In genomic region chr12:59131578-59131946, GRCm38 (mm10) we compare ENCODE assay signal across 8 mouse cellular contexts. TPM values are rescaled to one million over a fixed set of nuclear protein-coding genes. Genes with fewer than 3 reads are reported as not detected.
A peak's percentile ranks its signal among the peaks of the same experiment; 100 is the strongest.
DNase-seq lines count a peak whose midpoint lies in the region; ATAC-seq and TF ChIP-seq lines count a peak whose summit lies in the region.

No protein-coding gene starts in this region.

- no peaks in the 10 kb centered on the region for H3K27me3 ChIP-seq in spleen, adult 2 months (ENCODE audit: control insufficient read depth, insufficient read depth, low read length)
- H3K27me3 ChIP-seq in midbrain, embryonic 14.5 days (ENCODE audit: control insufficient read depth, insufficient read depth, low read length), result no peaks in the 10 kb centered on the region

- H3K36me3 ChIP-seq in spleen, adult 2 months (ENCODE audit: control insufficient read depth, insufficient read depth, low read length), result peaks cover 2% of the 10 kb centered on the region; the same call in 1 of the 2 replicates
- no peaks in the 10 kb centered on the region for H3K36me3 ChIP-seq in midbrain, embryonic 14.5 days (ENCODE audit: control insufficient read depth, insufficient read depth, low read length)

- under 1% methylated on average over 30 of the region's 30 CpGs for WGBS in spleen, adult 2 months
- under 1% methylated on average over 30 of the region's 30 CpGs for WGBS in midbrain, embryonic 14.5 days

- H3K27ac ChIP-seq in spleen, adult 2 months (ENCODE audit: insufficient read depth, low read length), result peak overlapping the region; percentile 96
- H3K27ac ChIP-seq in midbrain, embryonic 14.5 days (replicated peaks; ENCODE audit: low read depth, low read length), result peak overlapping the region; percentile 90

- ATAC-seq in midbrain, embryonic 14.5 days (ENCODE audit: low FRiP score, low TSS enrichment), result peak; percentile 71

- TF ChIP-seq CTCF in spleen, adult 2 months (IDR thresholded peaks at IDR 0.05; ENCODE audit: extremely low read depth, insufficient read depth, insufficient read length, insufficient replicate concordance), result no peak

- H3K9ac ChIP-seq in midbrain, embryonic 14.5 days (replicated peaks; ENCODE audit: low read length), result peak overlapping the region; percentile 86

- TF ChIP-seq POLR2A in spleen, adult 2 months (IDR thresholded peaks at IDR 0.05; ENCODE audit: low read depth, low read length), result no peak

- DNase-seq in spleen, adult 2 months (ENCODE audit: low read depth in 1 of 2, low spot score in 2 of 2), result peak in 1 of 2 experiments; percentile 33
- no peak for DNase-seq in spleen, adult 12 weeks (ENCODE audit: low spot score)
- peak; percentile 83 for DNase-seq in embryo, embryonic 11 days
- peak; percentile 78 for DNase-seq in induced T-regulatory cell, adult 2 months (ENCODE audit: low read depth)
- no peak for DNase-seq in midbrain, embryonic 14.5 days
- DNase-seq in adrenal gland, postnatal 14 days, result no peak
- no peak for DNase-seq in kidney, adult 18-20 months
- DNase-seq in kidney, adult 11 months, result no peak

- peaks cover 19% of the 10 kb centered on the region for H3K4me1 ChIP-seq in spleen, adult 2 months (ENCODE audit: control insufficient read depth, insufficient read depth, insufficient read length)
- peaks cover 19% of the 10 kb centered on the region for H3K4me1 ChIP-seq in midbrain, embryonic 14.5 days (ENCODE audit: control insufficient read depth, insufficient read depth, low read length)

- no peaks in the 10 kb centered on the region for H3K9me3 ChIP-seq in midbrain, embryonic 14.5 days (ENCODE audit: control insufficient read depth, low read length)

- peak overlapping the region; percentile 55 for H3K4me2 ChIP-seq in midbrain, embryonic 14.5 days (ENCODE audit: low read length)

- H3K4me3 ChIP-seq in spleen, adult 2 months (ENCODE audit: extremely low read depth, insufficient read depth, insufficient read length), result peak overlapping the region; percentile 89
- peak overlapping the region; percentile 86 for H3K4me3 ChIP-seq in midbrain, embryonic 14.5 days (replicated peaks; ENCODE audit: low read depth, low read length)

RNA-seq across cellular contexts. Expression of gene Mia2, which starts 36.0 kb away (rescaled TPM):
- 16.5 and 18.9 TPM in 2 replicates for polyA plus RNA-seq in spleen, adult 2 months (2012; rRNA removed)
- 27.9 and 37.5 TPM in 2 replicates for polyA plus RNA-seq in midbrain, embryonic 14.5 days (2014; fragmentation: Nextera tagmentation; extraction: Ambion mirVana)
- total RNA-seq in adrenal gland, postnatal 14 days (2021), result 87.4 and 106 TPM in 2 replicates

Comparison
In these comparisons a context has a peak if more than half of its experiments do, and no peak if none do; other contexts are left out.
1. DNase-seq: peak in embryo, embryonic 11 days (single experiment) and induced T-regulatory cell, adult 2 months (single experiment); none in spleen, adult 12 weeks (single experiment), midbrain, embryonic 14.5 days (single experiment), adrenal gland, postnatal 14 days (single experiment), kidney, adult 18-20 months (single experiment) and kidney, adult 11 months (single experiment).